Mouse (Mus musculus) liver, embryonic 11.5 days (tissue): ENCODE data around the gene Mcm5. TPM values are rescaled to one million over a fixed set of nuclear protein-coding genes. Genes with fewer than 3 reads are reported as not detected.

Experiments used
- ATAC-seq: fragments of 200-750 bp; cut with Nextera tagmentation; replicated peaks from 2 replicates; pipeline ENCODE4 v1.8.0; 2017; ENCODE audit warnings: moderate number of reproducible peaks, mild to moderate bottlenecking, moderate TSS enrichment, moderate library complexity; ENCODE audit not compliant: low FRiP score
- DNase-seq: peaks from one replicate; pipeline ENCODE4 v3.0.0-alpha.2; 2017; ENCODE audit warnings: low spot score
- H3K27ac ChIP-seq: fragments of 300-500 bp; sonication (generic); 2 replicates; pipeline ENCODE4 v1.5.1; 2014; ENCODE audit warnings: mild to moderate bottlenecking, low read depth, low read length, control low read depth
- H3K27me3 ChIP-seq: fragments of 300-500 bp; sonication (generic); replicated peaks from 2 replicates; pipeline ENCODE4 v1.6.1; 2014; ENCODE audit warnings: low read length, mixed read lengths; ENCODE audit not compliant: control insufficient read depth, insufficient read depth
- H3K36me3 ChIP-seq: fragments of 300-500 bp; sonication (generic); 2 replicates; pipeline ENCODE4 v1.6.1; 2014; ENCODE audit warnings: mild to moderate bottlenecking, low read length, moderate library complexity, mixed read lengths; ENCODE audit not compliant: control insufficient read depth, insufficient read depth
- H3K4me1 ChIP-seq: fragments of 300-500 bp; sonication (generic); replicated peaks from 2 replicates; pipeline ENCODE4 v1.6.1; 2014; ENCODE audit warnings: low read length, mixed read lengths; ENCODE audit not compliant: control insufficient read depth, insufficient read depth
- H3K4me2 ChIP-seq: fragments of 300-500 bp; sonication (generic); 2 replicates; pipeline ENCODE4 v1.6.1; 2014; ENCODE audit warnings: mild to moderate bottlenecking, control low read depth, moderate library complexity
- H3K4me3 ChIP-seq: fragments of 300-500 bp; sonication (generic); 2 replicates; pipeline ENCODE4 v1.5.1; 2014; ENCODE audit warnings: low read depth, low read length, control low read depth
- H3K9ac ChIP-seq: fragments of 300-500 bp; sonication (generic); 2 replicates; pipeline ENCODE4 v1.6.1; 2014; ENCODE audit warnings: low read depth, low read length, control low read depth
- H3K9me3 ChIP-seq: fragments of 300-500 bp; sonication (generic); 2 replicates; pipeline ENCODE4 v1.6.1; 2016; ENCODE audit warnings: low read length, inconsistent platforms, mixed read lengths; ENCODE audit not compliant: control insufficient read depth
- WGBS: fragments of 180-500 bp; shearing (Covaris S2); extraction: QIAGEN DNeasy Blood & Tissue Kit; methylation state at CpG from one replicate; pipeline ENCODE4 v1.1.7; 2014; 5-methylcytosine and 5-hydroxymethylcytosine counted together
- polyA plus RNA-seq: library from polyadenylated mRNA; unstranded; fragments of >200 nt; fragmentation: Nextera tagmentation; extraction: Ambion mirVana; gene quantifications from 2 replicates; pipeline ENCODE4 v1.2.1, GENCODE M21; 2014

The Mcm5 gene
- polyA plus RNA-seq, 1 experiment from 2014 or later = 278 TPM

GRCm38 (mm10) chr8:75118505-75118904, 9.1 kb downstream of the Mcm5 start:
- Histone ChIP-seq H3K4me3 (no peak overlapping the region), H3K27me3 (no peaks in the 10 kb centered on the region), H3K9ac (no peak overlapping the region), H3K4me2 (no peak overlapping the region), H3K27ac (no peak overlapping the region), H3K36me3 (peaks cover 88% of the 10 kb centered on the region), H3K9me3 (no peaks in the 10 kb centered on the region), H3K4me1 (no peaks in the 10 kb centered on the region)
- ATAC-seq = no peak
- WGBS = 83% methylated on average over 1 of the region's 1 CpGs
- DNase-seq = no peak

- no peak for ATAC-seq
- H3K4me1 ChIP-seq = no peaks in the 10 kb centered on the region
- no peak overlapping the region for H3K4me3 ChIP-seq
- DNase-seq = no peak
- no peaks in the 10 kb centered on the region for H3K9me3 ChIP-seq
- H3K9ac ChIP-seq = no peak overlapping the region
- no peaks in the 10 kb centered on the region for H3K27me3 ChIP-seq
- no peak overlapping the region for H3K4me2 ChIP-seq
- WGBS = 79% methylated on average over 2 of the region's 2 CpGs
- peaks cover 88% of the 10 kb centered on the region for H3K36me3 ChIP-seq
- H3K27ac ChIP-seq = no peak overlapping the region
These were observed 9.9 kb downstream of the Mcm5 start for GRCm38 (mm10) chr8:75119287-75119686.

- no peak overlapping the region for H3K4me2 ChIP-seq
- no peak for ATAC-seq
These were observed 10.4 kb downstream of the Mcm5 start for GRCm38 (mm10) chr8:75119747-75120146.

GRCm38 (mm10) chr8:75127406-75127805, 18.0 kb downstream of the Mcm5 start:
- ATAC-seq (no peak), DNase-seq (no peak)
- H3K4me1 ChIP-seq = no peaks in the 10 kb centered on the region
- WGBS = 97% methylated on average over 1 of the region's 1 CpGs
- no peaks in the 10 kb centered on the region for H3K9me3 ChIP-seq
- no peak overlapping the region for H3K4me2 ChIP-seq
- H3K9ac ChIP-seq = no peak overlapping the region
- H3K27me3 ChIP-seq = no peaks in the 10 kb centered on the region
- no peak overlapping the region for H3K4me3 ChIP-seq
- H3K36me3 ChIP-seq = peaks cover 57% of the 10 kb centered on the region
- no peak overlapping the region for H3K27ac ChIP-seq

More at GRCm38 (mm10) chr8:75119747-75120146, 10.4 kb downstream of the Mcm5 start:
- Histone ChIP-seq H3K9ac (no peak overlapping the region), H3K27me3 (no peaks in the 10 kb centered on the region), H3K27ac (no peak overlapping the region), H3K4me3 (no peak overlapping the region), H3K4me1 (no peaks in the 10 kb centered on the region), H3K36me3 (peaks cover 88% of the 10 kb centered on the region), H3K9me3 (no peaks in the 10 kb centered on the region)
- no peak for DNase-seq
- 92% methylated on average over 2 of the region's 2 CpGs for WGBS

- Histone ChIP-seq H3K9ac (no peak overlapping the region), H3K4me2 (no peak overlapping the region), H3K9me3 (no peaks in the 10 kb centered on the region), H3K27me3 (no peaks in the 10 kb centered on the region), H3K4me3 (no peak overlapping the region), H3K27ac (no peak overlapping the region), H3K36me3 (peaks cover 16% of the 10 kb centered on the region), H3K4me1 (peaks cover 23% of the 10 kb centered on the region)
- WGBS = 11% methylated on average over 3 of the region's 3 CpGs
- peak; percentile 47 for DNase-seq
- ATAC-seq = peak; percentile 27; the same call in 1 of the 2 replicates
These were observed 23.1 kb downstream of the Mcm5 start for GRCm38 (mm10) chr8:75132485-75132884.

GRCm38 (mm10) chr8:75133399-75133798, 24.0 kb downstream of the Mcm5 start:
- Histone ChIP-seq H3K9ac (no peak overlapping the region), H3K9me3 (no peaks in the 10 kb centered on the region), H3K27ac (no peak overlapping the region), H3K4me2 (no peak overlapping the region), H3K4me3 (no peak overlapping the region), H3K27me3 (no peaks in the 10 kb centered on the region), H3K36me3 (peaks cover 12% of the 10 kb centered on the region), H3K4me1 (peaks cover 23% of the 10 kb centered on the region)
- no peak for ATAC-seq
- WGBS = 91% methylated on average over 2 of the region's 2 CpGs
- DNase-seq = no peak

GRCm38 (mm10) chr8:75134603-75135391, 25.4 kb downstream of the Mcm5 start:
- DNase-seq (no peak), ATAC-seq (peak; percentile 19; the same call in 1 of the 2 replicates)
- no peak overlapping the region for H3K4me2 ChIP-seq
- H3K4me1 ChIP-seq = peaks cover 23% of the 10 kb centered on the region
- H3K9ac ChIP-seq = no peak overlapping the region
- no peaks in the 10 kb centered on the region for H3K9me3 ChIP-seq
- WGBS = 31% methylated on average over 2 of the region's 2 CpGs
- no peak overlapping the region for H3K27ac ChIP-seq
- H3K36me3 ChIP-seq = peaks cover 5% of the 10 kb centered on the region
- H3K4me3 ChIP-seq = no peak overlapping the region
- no peaks in the 10 kb centered on the region for H3K27me3 ChIP-seq

- 17% methylated on average over 1 of the region's 1 CpGs for WGBS
- Histone ChIP-seq H3K9me3 (no peaks in the 10 kb centered on the region), H3K4me2 (no peak overlapping the region), H3K4me1 (peaks cover 23% of the 10 kb centered on the region), H3K27ac (no peak overlapping the region), H3K27me3 (no peaks in the 10 kb centered on the region), H3K4me3 (no peak overlapping the region), H3K36me3 (no peaks in the 10 kb centered on the region), H3K9ac (peak overlapping the region; percentile 9; the same call in 1 of the 2 replicates)
- no peak for DNase-seq
- ATAC-seq = no peak
These were observed 26.4 kb downstream of the Mcm5 start for GRCm38 (mm10) chr8:75135756-75136155.

GRCm38 (mm10) chr8:75136256-75136655, 26.9 kb downstream of the Mcm5 start:
- 55% methylated on average over 2 of the region's 2 CpGs for WGBS
- ATAC-seq (peak; percentile 65), DNase-seq (no peak)

More at GRCm38 (mm10) chr8:75136256-75136655, 26.9 kb downstream of the Mcm5 start:
- H3K27ac ChIP-seq = no peak overlapping the region
- no peak overlapping the region for H3K4me2 ChIP-seq
- no peaks in the 10 kb centered on the region for H3K36me3 ChIP-seq
- H3K4me1 ChIP-seq = peaks cover 23% of the 10 kb centered on the region
- H3K4me3 ChIP-seq = no peak overlapping the region
- H3K9ac ChIP-seq = peak overlapping the region; percentile 9; the same call in 1 of the 2 replicates
- H3K27me3 ChIP-seq = no peaks in the 10 kb centered on the region
- no peaks in the 10 kb centered on the region for H3K9me3 ChIP-seq
